Mouse (Mus musculus) midbrain, embryonic 14.5 days (tissue): ENCODE measurements around the gene Slc41a1. TPM values are rescaled to one million over a fixed set of nuclear protein-coding genes. Genes with fewer than 3 reads are reported as not detected.

Experiments used
- ATAC-seq: fragments of 200-750 bp; cut with Nextera tagmentation; 2 replicates; pipeline ENCODE4 v1.8.0; 2017; ENCODE audit warnings: moderate number of reproducible peaks, moderate library complexity; ENCODE audit not compliant: low FRiP score, low TSS enrichment
- DNase-seq: peaks from one replicate; pipeline ENCODE4 v3.0.0-alpha.2; 2015
- H3K27ac ChIP-seq: fragments of 300-500 bp; sonication (generic); replicated peaks from 2 replicates; pipeline ENCODE4 v1.5.1; 2014; ENCODE audit warnings: mild to moderate bottlenecking, low read depth, low read length, moderate library complexity
- H3K27me3 ChIP-seq: fragments of 300-500 bp; sonication (generic); 2 replicates; pipeline ENCODE4 v1.6.1; 2014; ENCODE audit warnings: low read length, control low read depth, mixed read lengths; ENCODE audit not compliant: control insufficient read depth, insufficient read depth
- H3K36me3 ChIP-seq: fragments of 300-500 bp; sonication (generic); 2 replicates; pipeline ENCODE4 v1.6.1; 2014; ENCODE audit warnings: low read length, control low read depth; ENCODE audit not compliant: control insufficient read depth, insufficient read depth
- H3K4me1 ChIP-seq: fragments of 300-500 bp; sonication (generic); 2 replicates; pipeline ENCODE4 v1.6.1; 2014; ENCODE audit warnings: mild to moderate bottlenecking, antibody characterized with exemption, low read length, control low read depth; ENCODE audit not compliant: control insufficient read depth, insufficient read depth
- H3K4me2 ChIP-seq: fragments of 300-500 bp; sonication (generic); 2 replicates; pipeline ENCODE4 v1.6.1; 2014; ENCODE audit warnings: mild to moderate bottlenecking, low read length, moderate library complexity
- H3K4me3 ChIP-seq: fragments of 300-500 bp; sonication (generic); replicated peaks from 2 replicates; pipeline ENCODE4 v1.5.1; 2014; ENCODE audit warnings: low read depth, low read length
- H3K9ac ChIP-seq: fragments of 300-500 bp; sonication (generic); replicated peaks from 2 replicates; pipeline ENCODE4 v1.6.1; 2014; ENCODE audit warnings: mild to moderate bottlenecking, low read length, moderate library complexity
- H3K9me3 ChIP-seq: fragments of 300-500 bp; sonication (generic); 2 replicates; pipeline ENCODE4 v1.6.1; 2016; ENCODE audit warnings: low read length, control low read depth, mixed read lengths; ENCODE audit not compliant: control insufficient read depth
- WGBS: fragments of 180-500 bp; shearing (Covaris S2); extraction: QIAGEN DNeasy Blood & Tissue Kit; methylation state at CpG from one replicate; pipeline ENCODE4 v1.1.7; 2014; 5-methylcytosine and 5-hydroxymethylcytosine counted together
- polyA plus RNA-seq: library from polyadenylated mRNA; unstranded; fragments of >200 nt; fragmentation: Nextera tagmentation; extraction: Ambion mirVana; gene quantifications from 2 replicates; pipeline ENCODE4 v1.2.1, GENCODE M21; 2014

Gene Slc41a1
- polyA plus RNA-seq, 1 experiment from 2014 or later = 12.9 TPM

DNA sequence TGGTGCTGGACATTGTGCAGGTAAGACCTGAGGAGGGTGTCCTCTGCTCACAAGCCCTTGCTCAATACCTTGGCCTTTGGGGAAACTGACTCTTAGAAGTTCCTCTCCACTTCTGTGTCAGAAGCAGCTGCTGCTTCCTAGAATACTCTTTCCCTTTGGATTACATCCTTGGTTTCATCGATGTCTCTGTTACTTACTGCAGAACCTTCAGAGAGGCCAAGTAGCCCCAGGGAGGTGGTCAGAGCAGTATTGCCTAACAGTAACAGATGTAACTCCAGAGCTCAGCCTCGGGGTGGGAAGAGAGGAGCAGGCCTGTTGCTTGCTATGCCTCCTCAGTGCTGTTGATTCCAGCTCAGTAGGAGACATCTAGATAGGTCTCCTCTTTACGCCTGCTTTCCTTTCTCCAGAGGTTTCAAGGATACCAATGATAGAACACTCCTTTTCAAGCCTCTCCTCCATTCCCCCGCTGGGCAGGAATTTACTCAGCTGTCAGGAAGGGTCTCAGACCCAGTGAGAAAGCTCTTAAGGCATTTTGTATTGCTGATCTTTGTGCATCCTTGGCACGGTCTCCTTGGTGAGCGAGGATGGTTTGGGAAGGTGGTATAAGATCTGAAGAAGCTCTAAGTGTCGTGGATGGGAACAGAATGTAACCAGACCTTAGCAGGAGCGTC is 3.8 kb downstream of the Slc41a1 start:
- Histone ChIP-seq H3K9me3 (no peaks in the 10 kb centered on the region), H3K4me3 (no peak overlapping the region), H3K4me1 (peaks cover 25% of the 10 kb centered on the region; the same call in 1 of the 2 replicates), H3K36me3 (peaks cover 8% of the 10 kb centered on the region; the same call in 1 of the 2 replicates), H3K4me2 (no peak overlapping the region), H3K9ac (no peak overlapping the region), H3K27me3 (no peaks in the 10 kb centered on the region), H3K27ac (no peak overlapping the region)
- DNase-seq (no peak), ATAC-seq (no peak)
- WGBS = 83% methylated on average over 8 of the region's 8 CpGs

DNA sequence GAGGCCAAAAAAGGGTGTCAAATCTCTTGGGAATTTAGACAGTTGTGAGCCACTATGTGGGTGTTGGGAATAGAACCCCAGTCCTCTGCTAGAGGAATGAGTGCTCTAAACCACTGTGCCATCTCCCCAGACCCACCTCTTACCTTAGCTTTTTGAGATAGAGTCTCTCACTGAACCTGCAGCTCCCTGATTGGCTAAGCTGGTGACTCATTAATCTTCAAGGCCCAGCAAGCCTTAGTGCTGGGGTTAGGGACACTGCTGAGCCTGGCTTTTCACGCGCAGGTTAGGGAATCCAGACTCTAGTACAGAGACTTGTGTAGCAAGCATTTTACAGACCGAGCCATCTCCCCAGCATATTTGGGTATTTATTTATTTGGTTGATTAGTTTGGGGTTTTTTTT is 9.7 kb downstream of the Slc41a1 start:
- peaks cover 23% of the 10 kb centered on the region for H3K36me3 ChIP-seq
- WGBS = 89% methylated on average over 3 of the region's 3 CpGs
- no peaks in the 10 kb centered on the region for H3K9me3 ChIP-seq
- H3K27me3 ChIP-seq = no peaks in the 10 kb centered on the region
- H3K9ac ChIP-seq = no peak overlapping the region
- no peak overlapping the region for H3K4me3 ChIP-seq
- no peak overlapping the region for H3K27ac ChIP-seq
- H3K4me1 ChIP-seq = 0 out of 2 replicates have a peak, but pooled peaks cover 5% of the 10 kb centered on the region
- ATAC-seq (no peak), DNase-seq (no peak)
- H3K4me2 ChIP-seq = no peak overlapping the region

DNA sequence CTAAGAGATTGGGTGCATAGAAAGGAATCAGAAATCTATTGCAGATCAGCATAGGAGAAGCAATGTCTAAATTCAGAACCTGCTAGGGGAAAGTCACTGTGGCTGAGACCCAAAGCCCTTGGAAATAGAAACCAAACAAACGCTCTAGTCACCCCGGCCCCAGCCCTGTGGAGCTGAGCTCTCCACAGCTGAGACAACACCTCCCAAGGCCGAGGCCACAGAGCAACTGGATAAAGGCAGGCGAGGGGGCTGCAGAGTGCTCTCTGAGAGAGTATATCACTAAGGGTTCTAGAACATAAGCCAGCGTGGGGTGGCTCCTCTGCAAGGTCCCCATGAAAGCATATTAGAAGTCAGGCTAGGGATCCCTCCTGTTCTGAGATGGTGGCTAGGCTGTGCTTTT is 11.2 kb downstream of the Slc41a1 start:
- DNase-seq = no peak
- Histone ChIP-seq H3K27me3 (no peaks in the 10 kb centered on the region), H3K4me1 (no peaks in the 10 kb centered on the region), H3K9ac (no peak overlapping the region), H3K27ac (no peak overlapping the region), H3K4me3 (no peak overlapping the region), H3K9me3 (no peaks in the 10 kb centered on the region), H3K36me3 (peaks cover 38% of the 10 kb centered on the region), H3K4me2 (no peak overlapping the region)
- no peak for ATAC-seq
- WGBS = 82% methylated on average over 5 of the region's 5 CpGs

DNA sequence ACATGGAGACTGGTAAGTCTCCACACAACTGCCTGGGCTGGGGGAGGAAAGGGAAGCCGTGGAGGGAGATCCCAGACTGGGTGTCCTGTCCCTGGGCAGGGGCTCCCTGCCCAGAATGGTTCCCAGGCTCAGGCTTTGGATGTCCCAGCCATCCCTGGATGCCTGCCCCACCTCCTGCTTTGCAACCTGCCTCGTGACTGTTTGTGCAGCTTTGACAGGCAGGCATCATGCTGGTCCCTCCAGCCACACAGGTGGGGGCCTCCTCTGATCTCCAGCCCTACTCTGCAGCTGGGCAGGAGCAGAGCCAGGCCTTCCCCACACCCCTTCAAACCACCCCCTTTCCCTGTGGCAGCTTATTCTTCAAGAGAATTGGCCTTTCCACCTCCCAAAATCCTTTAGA is 12.0 kb downstream of the Slc41a1 start:
- no peak overlapping the region for H3K4me3 ChIP-seq
- 58% methylated on average over 2 of the region's 2 CpGs for WGBS
- H3K27me3 ChIP-seq = no peaks in the 10 kb centered on the region
- no peaks in the 10 kb centered on the region for H3K9me3 ChIP-seq
- peaks cover 45% of the 10 kb centered on the region for H3K36me3 ChIP-seq
- DNase-seq (no peak), ATAC-seq (no peak)
- no peak overlapping the region for H3K4me2 ChIP-seq
- no peak overlapping the region for H3K9ac ChIP-seq
- H3K4me1 ChIP-seq = no peaks in the 10 kb centered on the region
- H3K27ac ChIP-seq = no peak overlapping the region

DNA sequence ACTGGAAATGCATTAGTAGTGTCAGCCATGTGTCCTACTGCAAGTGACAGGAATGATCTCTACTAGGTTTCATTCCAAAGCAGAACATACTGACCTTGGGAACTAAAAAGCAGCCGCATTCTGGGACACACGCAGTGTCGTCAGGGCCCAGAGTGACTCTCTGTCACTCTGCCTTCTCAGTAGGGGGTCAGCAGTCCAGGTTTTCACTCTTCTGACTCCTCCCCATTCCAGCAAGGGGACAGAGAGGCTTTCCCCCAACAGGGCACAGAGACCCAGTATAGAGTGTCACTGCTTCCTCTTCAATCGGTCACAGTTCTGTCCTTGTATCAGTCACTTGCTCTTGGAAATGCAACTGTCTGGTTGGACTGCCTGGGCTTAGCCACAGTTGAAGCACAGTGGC is 14.9 kb downstream of the Slc41a1 start:
- no peak overlapping the region for H3K9ac ChIP-seq
- peaks cover 70% of the 10 kb centered on the region for H3K36me3 ChIP-seq
- H3K9me3 ChIP-seq = no peaks in the 10 kb centered on the region
- WGBS = 75% methylated on average over 4 of the region's 4 CpGs
- ATAC-seq (no peak), DNase-seq (no peak)
- no peak overlapping the region for H3K4me3 ChIP-seq
- H3K4me1 ChIP-seq = no peaks in the 10 kb centered on the region
- no peak overlapping the region for H3K4me2 ChIP-seq
- no peaks in the 10 kb centered on the region for H3K27me3 ChIP-seq
- no peak overlapping the region for H3K27ac ChIP-seq

DNA sequence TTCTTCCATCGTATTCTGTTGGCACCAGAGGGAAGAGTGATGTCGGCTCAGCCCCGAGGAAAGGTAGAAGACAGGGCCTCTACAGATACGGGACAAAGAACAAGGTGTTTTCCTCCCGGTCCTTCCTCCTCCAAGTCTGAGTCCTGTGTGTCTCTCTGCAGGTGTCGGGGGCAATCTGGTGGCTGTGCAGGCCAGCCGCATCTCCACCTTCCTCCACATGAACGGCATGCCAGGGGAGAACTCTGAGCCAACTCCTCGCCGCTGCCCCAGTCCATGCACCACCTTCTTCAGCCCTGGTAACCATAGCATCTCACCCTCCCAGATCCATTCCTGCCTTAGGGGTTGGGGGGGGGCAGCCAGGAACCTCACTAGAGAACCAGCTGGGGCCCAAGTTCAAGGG is 16.5 kb downstream of the Slc41a1 start:
- Histone ChIP-seq H3K27me3 (no peaks in the 10 kb centered on the region), H3K4me2 (no peak overlapping the region), H3K4me3 (no peak overlapping the region), H3K36me3 (peaks cover 74% of the 10 kb centered on the region), H3K27ac (no peak overlapping the region), H3K9me3 (no peaks in the 10 kb centered on the region), H3K9ac (no peak overlapping the region), H3K4me1 (no peaks in the 10 kb centered on the region)
- WGBS = 96% methylated on average over 10 of the region's 10 CpGs
- DNase-seq (no peak), ATAC-seq (no peak)

DNA sequence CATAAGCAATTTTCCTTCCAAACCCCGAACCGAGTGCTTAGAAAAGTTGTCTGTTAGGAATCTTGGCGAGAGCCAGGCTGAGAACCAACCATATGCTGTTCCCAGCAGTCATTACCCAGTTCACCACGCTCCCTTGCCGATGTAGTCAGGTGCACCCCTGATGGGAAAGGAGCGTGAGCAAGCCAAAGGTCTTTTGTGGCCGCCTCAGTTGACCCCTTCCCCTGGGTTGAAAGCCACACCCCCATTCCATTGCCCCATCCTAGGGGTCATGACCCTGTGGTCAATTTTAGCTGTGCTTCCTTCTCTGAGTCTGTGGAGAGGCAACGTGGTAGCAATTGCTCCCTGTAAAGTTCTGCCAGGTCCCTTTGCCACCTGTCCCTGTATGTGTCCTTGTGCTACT is 17.6 kb downstream of the Slc41a1 start:
- Histone ChIP-seq H3K4me1 (no peaks in the 10 kb centered on the region), H3K9ac (no peak overlapping the region), H3K27me3 (no peaks in the 10 kb centered on the region), H3K36me3 (peaks cover 67% of the 10 kb centered on the region), H3K27ac (no peak overlapping the region), H3K4me2 (no peak overlapping the region), H3K4me3 (no peak overlapping the region), H3K9me3 (no peaks in the 10 kb centered on the region)
- DNase-seq (no peak), ATAC-seq (no peak)
- WGBS = 64% methylated on average over 8 of the region's 8 CpGs

DNA sequence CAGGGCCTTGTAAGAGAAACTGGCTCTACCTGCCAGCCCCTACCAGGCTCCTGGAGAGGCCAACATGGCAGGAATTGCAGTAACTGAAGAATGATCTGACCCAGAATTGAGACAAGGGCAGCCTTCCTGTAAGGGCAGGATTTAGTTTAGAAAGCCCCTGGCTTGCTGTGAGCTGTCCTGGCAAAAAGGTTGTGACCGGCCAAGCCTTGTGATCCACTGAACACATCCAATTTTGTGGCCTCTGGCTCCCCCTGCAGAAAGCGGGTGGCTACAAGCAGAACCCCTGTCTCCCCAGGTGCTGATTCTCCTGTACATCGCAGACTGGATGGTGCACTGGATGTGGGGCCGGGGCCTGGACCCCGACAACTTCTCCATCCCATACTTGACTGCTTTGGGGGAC is 19.0 kb downstream of the Slc41a1 start:
- no peak overlapping the region for H3K27ac ChIP-seq
- H3K27me3 ChIP-seq = no peaks in the 10 kb centered on the region
- WGBS = 74% methylated on average over 5 of the region's 5 CpGs
- no peak overlapping the region for H3K4me3 ChIP-seq
- no peaks in the 10 kb centered on the region for H3K9me3 ChIP-seq
- ATAC-seq (no peak), DNase-seq (peak; percentile 66)
- no peak overlapping the region for H3K9ac ChIP-seq
- peaks cover 58% of the 10 kb centered on the region for H3K36me3 ChIP-seq
- H3K4me2 ChIP-seq = no peak overlapping the region
- H3K4me1 ChIP-seq = no peaks in the 10 kb centered on the region

DNA sequence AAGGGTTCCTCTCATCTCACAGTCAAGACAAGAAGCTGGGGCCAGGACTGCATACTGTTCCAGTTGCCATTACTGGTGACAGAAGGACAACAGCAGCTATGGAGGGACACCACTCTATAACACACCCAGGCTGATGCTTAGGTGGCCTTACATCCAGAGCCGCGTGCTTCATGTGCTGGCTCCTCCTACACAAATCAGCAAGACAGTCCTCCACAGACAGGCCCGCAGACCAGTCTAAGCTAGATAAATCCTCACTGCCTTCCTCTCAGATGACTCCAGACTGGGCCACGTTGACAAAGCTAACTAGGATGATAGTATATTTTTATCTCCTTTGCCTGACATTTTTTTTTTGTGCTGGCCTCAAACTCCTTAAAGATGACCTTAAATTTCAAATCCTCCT is 34.5 kb downstream of the Slc41a1 start:
- no peaks in the 10 kb centered on the region for H3K9me3 ChIP-seq
- no peak overlapping the region for H3K27ac ChIP-seq
- ATAC-seq = no peak
- no peak overlapping the region for H3K4me3 ChIP-seq
- no peaks in the 10 kb centered on the region for H3K36me3 ChIP-seq
- no peak for DNase-seq
- H3K9ac ChIP-seq = no peak overlapping the region
- no peaks in the 10 kb centered on the region for H3K4me1 ChIP-seq
- H3K4me2 ChIP-seq = no peak overlapping the region
- 80% methylated on average over 4 of the region's 4 CpGs for WGBS
- no peaks in the 10 kb centered on the region for H3K27me3 ChIP-seq
